Mouse (Mus musculus) forelimb bud, embryonic 11.5 days (tissue): ENCODE results near the gene Akap12.

Experiments
- DNase-seq: peaks from one replicate; pipeline ENCODE4 v3.0.0-alpha.2; 2012; ENCODE audit warnings: low read depth, low spot score

Akap12 gene

GRCm38 (mm10) chr10:4284781-4285180 lies 18.6 kb downstream of the Akap12 start:
- no peak for DNase-seq

- DNase-seq = no peak
Observed at GRCm38 (mm10) chr10:4285752-4286151, 19.6 kb downstream of the Akap12 start.

GRCm38 (mm10) chr10:4289171-4289570 lies 23.0 kb downstream of the Akap12 start:
- DNase-seq = no peak

GRCm38 (mm10) chr10:4289636-4290035 lies 23.5 kb downstream of the Akap12 start:
- DNase-seq = no peak

- DNase-seq = no peak
Observed at GRCm38 (mm10) chr10:4290145-4290544, 24.0 kb downstream of the Akap12 start.

GRCm38 (mm10) chr10:4290561-4290960 lies 24.4 kb downstream of the Akap12 start:
- DNase-seq = no peak

- DNase-seq = no peak
Observed at GRCm38 (mm10) chr10:4293418-4293817, 27.2 kb downstream of the Akap12 start.

GRCm38 (mm10) chr10:4303558-4303957 lies 37.4 kb downstream of the Akap12 start:
- DNase-seq = no peak

GRCm38 (mm10) chr10:4323885-4324284 lies 57.7 kb downstream of the Akap12 start:
- no peak for DNase-seq

GRCm38 (mm10) chr10:4325562-4325961 lies 59.4 kb downstream of the Akap12 start:
- no peak for DNase-seq

GRCm38 (mm10) chr10:4327716-4328115 lies 61.5 kb downstream of the Akap12 start:
- no peak for DNase-seq

- no peak for DNase-seq
Observed at GRCm38 (mm10) chr10:4332228-4332979, 66.2 kb downstream of the Akap12 start.

GRCm38 (mm10) chr10:4333319-4333718 lies 67.1 kb downstream of the Akap12 start:
- peak; percentile 56 for DNase-seq

- DNase-seq = peak; percentile 63
Observed at GRCm38 (mm10) chr10:4334039-4334683, 68.0 kb downstream of the Akap12 start.

- peak; percentile 74 for DNase-seq
Observed at GRCm38 (mm10) chr10:4338863-4339461, 72.8 kb downstream of the Akap12 start.

- DNase-seq = peak; percentile 47
Observed at GRCm38 (mm10) chr10:4341430-4341829, 75.2 kb downstream of the Akap12 start.

- peak; percentile 88 for DNase-seq
Observed at GRCm38 (mm10) chr10:4346489-4347135, 80.4 kb downstream of the Akap12 start.

- no peak for DNase-seq
Observed at GRCm38 (mm10) chr10:4347136-4347492, 80.9 kb downstream of the Akap12 start.

- no peak for DNase-seq
Observed at GRCm38 (mm10) chr10:4347591-4347990, 81.4 kb downstream of the Akap12 start.

- no peak for DNase-seq
Observed at GRCm38 (mm10) chr10:4354371-4355260, 88.4 kb downstream of the Akap12 start.

- no peak for DNase-seq
Observed at GRCm38 (mm10) chr10:4355882-4356451, 89.8 kb downstream of the Akap12 start.
